Mouse (Mus musculus) embryonic facial prominence, embryonic 12.5 days (tissue): Measurements from ENCODE around the gene Apoc2. TPM values are rescaled to one million over a fixed set of nuclear protein-coding genes. Genes with fewer than 3 reads are reported as not detected.

ENCODE experiments used
- ATAC-seq: fragments of 200-750 bp; cut with Nextera tagmentation; 2 replicates; pipeline ENCODE4 v1.8.0; 2017; ENCODE audit not compliant: insufficient number of reproducible peaks, insufficient read depth, low FRiP score, low TSS enrichment
- H3K27ac ChIP-seq: fragments of 300-500 bp; sonication (generic); 2 replicates; pipeline ENCODE4 v1.5.1; 2016; ENCODE audit warnings: mild to moderate bottlenecking
- H3K27me3 ChIP-seq: fragments of 300-500 bp; sonication (generic); 2 replicates; pipeline ENCODE4 v1.6.1; 2016; ENCODE audit warnings: mild to moderate bottlenecking, moderate library complexity
- H3K36me3 ChIP-seq: fragments of 300-500 bp; sonication (generic); 2 replicates; pipeline ENCODE4 v1.6.1; 2016; ENCODE audit warnings: mild to moderate bottlenecking
- H3K4me1 ChIP-seq: fragments of 300-500 bp; sonication (generic); 2 replicates; pipeline ENCODE4 v1.6.1; 2016
- H3K4me2 ChIP-seq: fragments of 300-500 bp; sonication (generic); replicated peaks from 2 replicates; pipeline ENCODE4 v1.6.1; 2016; ENCODE audit warnings: mild to moderate bottlenecking, moderate library complexity
- H3K4me3 ChIP-seq: fragments of 300-500 bp; sonication (generic); 2 replicates; pipeline ENCODE4 v1.5.1; 2016; ENCODE audit warnings: mild to moderate bottlenecking
- H3K9ac ChIP-seq: fragments of 300-500 bp; sonication (generic); 2 replicates; pipeline ENCODE4 v1.6.1; 2016; ENCODE audit warnings: mild to moderate bottlenecking, moderate library complexity
- H3K9me3 ChIP-seq: fragments of 300-500 bp; sonication (generic); 2 replicates; pipeline ENCODE4 v1.6.1; 2016; ENCODE audit warnings: mild to moderate bottlenecking, moderate library complexity
- WGBS: fragments of 180-500 bp; shearing (Covaris S2); methylation state at CpG from one replicate; pipeline ENCODE4 v1.1.7; 2016; 5-methylcytosine and 5-hydroxymethylcytosine counted together
- polyA plus RNA-seq: library from polyadenylated mRNA; unstranded; fragments of >200 nt; fragmentation: Nextera tagmentation; extraction: Ambion mirVana; gene quantifications from 2 replicates; pipeline ENCODE4 v1.2.1, GENCODE M21; 2016

Apoc2 gene
- polyA plus RNA-seq, 1 experiment from 2014 or later: 0.83 TPM

DNA sequence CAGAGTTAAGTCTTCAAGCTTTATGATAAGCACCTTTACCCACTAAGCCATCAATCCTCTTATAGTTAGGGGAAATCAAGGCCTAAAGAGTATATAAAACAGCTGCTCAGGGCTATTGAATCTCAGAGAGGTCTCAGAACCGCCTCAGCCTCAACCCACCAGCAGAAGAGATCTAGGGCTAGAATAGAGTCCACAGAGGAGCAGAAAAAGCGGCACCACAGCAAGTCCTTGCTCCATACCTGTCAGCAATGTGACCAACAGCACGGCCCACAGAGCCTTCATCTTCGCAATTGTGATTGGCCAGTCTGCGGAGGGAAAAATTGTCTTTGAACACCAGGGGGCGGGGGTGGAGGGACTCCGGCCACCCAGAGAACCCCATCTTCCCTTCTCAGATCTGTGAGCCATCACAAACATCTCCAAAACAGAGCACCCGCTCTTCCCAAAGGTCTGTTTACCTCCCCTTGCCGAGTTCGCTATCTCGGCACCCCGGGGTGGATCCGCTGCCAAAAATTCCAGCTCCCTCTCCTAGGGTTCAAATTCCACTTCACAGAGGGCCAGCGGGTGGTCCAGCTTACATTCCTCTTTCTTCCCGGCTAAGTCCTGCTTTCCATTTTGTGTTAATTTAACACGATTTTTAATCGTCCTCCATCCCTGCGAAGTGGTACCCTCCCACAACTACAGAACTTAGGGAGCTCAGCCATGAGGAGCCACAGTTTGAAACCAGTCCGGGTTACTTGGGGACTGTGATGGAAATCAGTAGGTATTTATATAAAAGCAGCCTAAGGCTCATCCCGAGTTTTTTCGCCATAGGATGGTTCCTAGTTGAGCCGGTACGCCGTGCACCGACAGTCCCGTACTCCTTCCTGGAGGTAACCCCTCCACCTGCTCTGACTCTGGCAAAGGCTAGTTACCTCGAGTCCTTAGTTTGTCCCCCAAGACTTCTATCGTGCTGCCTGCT is 20.5 kb upstream of the Apoc2 start:
- H3K27ac ChIP-seq: peak overlapping the region; percentile 26; the same call in 1 of the 2 replicates
- H3K4me3 ChIP-seq: peak overlapping the region; percentile 33
- H3K9ac ChIP-seq: peak overlapping the region; percentile 33
- peak overlapping the region; percentile 66 for H3K4me2 ChIP-seq
- peaks cover 31% of the 10 kb centered on the region for H3K36me3 ChIP-seq
- peaks cover 19% of the 10 kb centered on the region for H3K4me1 ChIP-seq
- WGBS: 2% methylated on average over 28 of the region's 28 CpGs
- H3K27me3 ChIP-seq: no peaks in the 10 kb centered on the region
- no peak for ATAC-seq
- peaks cover 6% of the 10 kb centered on the region; the same call in 1 of the 2 replicates for H3K9me3 ChIP-seq

DNA sequence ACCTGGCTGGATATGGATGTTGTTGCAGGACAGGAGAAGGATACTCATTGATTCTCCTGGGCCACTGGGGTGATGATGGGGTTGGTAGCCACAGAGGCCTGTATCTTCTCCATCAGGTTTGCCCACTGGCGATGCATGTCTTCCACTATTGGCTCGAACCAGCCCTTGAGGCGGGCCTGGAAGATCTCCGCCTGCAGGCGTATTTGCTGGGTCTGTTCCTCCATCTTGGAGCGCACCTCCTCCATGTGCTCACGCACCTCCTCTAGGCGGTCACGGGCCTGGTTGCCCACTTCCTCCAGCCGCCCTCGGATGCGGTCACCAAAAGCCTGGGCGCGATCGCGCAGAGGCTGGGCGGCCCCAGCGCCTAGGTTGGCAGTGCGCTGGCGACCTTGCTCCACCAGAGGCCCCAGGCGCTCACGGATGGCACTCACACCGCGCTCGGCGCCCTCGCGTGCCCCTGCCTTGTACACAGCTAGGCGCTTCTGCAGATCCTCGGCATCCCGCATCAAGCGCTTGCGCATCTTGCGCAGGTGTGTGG is 18.7 kb upstream of the Apoc2 start:
- Histone ChIP-seq H3K9me3 (peaks cover 6% of the 10 kb centered on the region; the same call in 1 of the 2 replicates), H3K27me3 (no peaks in the 10 kb centered on the region), H3K27ac (no peak overlapping the region), H3K36me3 (peaks cover 13% of the 10 kb centered on the region), H3K4me1 (peaks cover 22% of the 10 kb centered on the region), H3K9ac (no peak overlapping the region), H3K4me2 (no peak overlapping the region), H3K4me3 (no peak overlapping the region)
- no peak for ATAC-seq
- WGBS: 90% methylated on average over 34 of the region's 34 CpGs

DNA sequence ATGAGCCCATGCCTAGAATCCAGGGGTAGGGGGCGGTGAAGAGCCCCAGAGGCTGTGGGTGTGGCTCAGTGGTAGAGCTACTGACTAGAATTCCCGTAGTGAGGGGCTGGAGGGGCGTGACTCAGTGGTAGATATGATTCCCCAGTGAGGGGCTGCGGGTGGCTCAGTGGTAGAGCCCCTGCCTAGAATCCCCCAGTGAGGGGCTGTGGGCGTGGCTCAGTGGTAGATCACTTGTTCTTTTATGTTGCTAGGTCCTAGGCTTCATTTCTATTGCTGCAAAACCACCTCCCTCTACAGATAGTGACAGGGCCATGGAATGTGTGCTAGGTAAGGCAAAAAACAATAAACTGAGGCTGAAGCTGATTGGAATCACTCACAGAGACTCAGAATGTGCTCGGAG is 18.1 kb upstream of the Apoc2 start:
- no peak for ATAC-seq
- Histone ChIP-seq H3K4me3 (no peak overlapping the region), H3K9me3 (peaks cover 6% of the 10 kb centered on the region; the same call in 1 of the 2 replicates), H3K4me2 (no peak overlapping the region), H3K9ac (no peak overlapping the region), H3K27me3 (no peaks in the 10 kb centered on the region), H3K27ac (no peak overlapping the region), H3K36me3 (peaks cover 12% of the 10 kb centered on the region), H3K4me1 (peaks cover 22% of the 10 kb centered on the region)
- WGBS: 83% methylated on average over 6 of the region's 6 CpGs

DNA sequence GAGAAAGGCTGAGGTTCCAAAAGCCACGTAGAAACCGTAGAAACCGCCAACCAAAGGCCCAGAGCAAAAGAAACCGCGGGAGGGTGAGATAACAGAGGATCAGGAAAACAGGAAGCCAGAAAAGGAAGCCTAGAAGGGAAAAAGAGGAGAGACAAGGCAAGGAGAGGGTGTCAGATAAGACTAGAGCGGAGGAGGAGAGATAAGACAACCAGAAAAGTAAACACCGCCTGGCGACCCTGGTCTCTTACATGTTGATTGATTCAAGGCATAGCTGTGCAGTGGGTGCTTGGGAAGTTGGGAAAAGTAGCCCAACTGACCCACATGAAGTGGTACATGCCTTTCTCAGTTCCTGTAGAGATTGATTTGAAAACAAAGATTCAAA is 17.5 kb upstream of the Apoc2 start:
- no peak overlapping the region for H3K4me3 ChIP-seq
- no peak overlapping the region for H3K4me2 ChIP-seq
- no peak overlapping the region for H3K9ac ChIP-seq
- H3K36me3 ChIP-seq: peaks cover 12% of the 10 kb centered on the region
- peaks cover 6% of the 10 kb centered on the region; the same call in 1 of the 2 replicates for H3K9me3 ChIP-seq
- H3K27me3 ChIP-seq: no peaks in the 10 kb centered on the region
- peaks cover 22% of the 10 kb centered on the region for H3K4me1 ChIP-seq
- no peak for ATAC-seq
- no peak overlapping the region for H3K27ac ChIP-seq
- 51% methylated on average over 8 of the region's 8 CpGs for WGBS

DNA sequence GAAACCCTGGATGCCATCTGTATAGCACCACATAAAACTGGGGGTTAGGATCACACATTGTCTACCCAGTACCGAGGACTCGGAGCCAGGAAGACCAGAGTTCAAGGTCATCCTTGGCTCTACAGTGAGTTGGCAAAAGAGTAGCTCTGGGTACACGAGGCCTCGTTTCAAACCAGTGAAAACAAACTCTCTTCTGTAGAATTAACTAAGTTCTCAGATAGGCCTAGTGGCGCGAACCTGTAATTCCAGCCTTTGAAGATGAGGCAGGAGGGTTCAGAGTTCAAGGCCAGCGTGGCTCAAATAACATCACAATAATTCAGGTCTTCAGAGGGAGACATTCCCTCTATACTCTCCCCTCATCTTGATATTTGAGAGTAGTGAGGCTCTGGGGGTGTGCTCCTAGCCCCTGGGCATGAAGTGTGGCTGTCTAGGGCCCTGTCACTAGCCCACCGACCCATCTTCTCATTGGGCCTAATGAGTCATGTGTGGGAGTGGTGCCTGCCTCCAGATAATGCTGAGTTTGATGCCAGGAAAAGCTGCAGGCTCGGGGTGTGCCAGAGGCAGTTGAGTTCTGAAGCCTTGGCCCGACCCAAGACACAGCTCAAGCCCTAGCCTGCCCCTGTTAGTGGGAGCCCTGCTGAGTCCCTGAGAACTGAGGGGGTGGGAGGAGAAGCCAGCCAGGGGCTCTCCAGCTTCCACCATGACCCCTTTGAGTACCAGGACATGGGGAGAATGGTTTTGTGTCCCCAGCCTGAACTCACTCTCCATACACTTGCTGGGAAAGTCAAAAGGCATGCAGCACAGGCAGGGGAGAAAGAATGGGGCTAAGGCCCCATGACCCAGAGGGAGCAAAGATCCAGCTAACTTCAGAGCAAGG is 16.8 kb upstream of the Apoc2 start:
- Histone ChIP-seq H3K9me3 (peaks cover 6% of the 10 kb centered on the region; the same call in 1 of the 2 replicates), H3K4me3 (no peak overlapping the region), H3K36me3 (peaks cover 12% of the 10 kb centered on the region), H3K27ac (no peak overlapping the region), H3K4me1 (peaks cover 21% of the 10 kb centered on the region), H3K4me2 (no peak overlapping the region), H3K9ac (no peak overlapping the region), H3K27me3 (no peaks in the 10 kb centered on the region)
- ATAC-seq: no peak
- 84% methylated on average over 10 of the region's 10 CpGs for WGBS

DNA sequence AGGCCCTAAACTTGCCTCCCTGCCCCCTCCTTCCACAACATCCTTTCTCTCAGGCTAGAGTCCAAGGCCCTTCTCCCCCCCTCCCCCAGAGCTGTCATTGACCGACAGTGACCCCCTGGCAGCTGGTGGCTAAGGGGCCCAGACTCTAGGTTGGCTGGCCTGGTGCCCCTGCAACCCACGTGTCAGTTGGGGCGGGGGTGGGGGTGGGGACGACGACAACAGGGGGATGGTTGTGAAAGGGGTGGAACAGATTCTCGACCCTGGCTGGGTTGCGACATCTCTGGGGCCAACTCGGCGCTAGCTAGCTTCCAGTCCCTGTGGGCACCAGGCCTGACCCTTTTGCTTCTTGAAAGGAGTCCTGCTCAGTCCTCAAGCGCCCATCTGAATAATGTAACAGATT is 15.7 kb upstream of the Apoc2 start:
- WGBS: 32% methylated on average over 10 of the region's 10 CpGs
- H3K9ac ChIP-seq: 0 out of 2 replicates have a peak overlapping the region, but pooled peaks have one; percentile 19
- H3K4me3 ChIP-seq: no peak overlapping the region
- H3K9me3 ChIP-seq: peaks cover 6% of the 10 kb centered on the region; the same call in 1 of the 2 replicates
- H3K36me3 ChIP-seq: peaks cover 12% of the 10 kb centered on the region
- no peaks in the 10 kb centered on the region for H3K27me3 ChIP-seq
- no peak for ATAC-seq
- no peak overlapping the region for H3K4me2 ChIP-seq
- H3K27ac ChIP-seq: no peak overlapping the region
- peaks cover 11% of the 10 kb centered on the region for H3K4me1 ChIP-seq

DNA sequence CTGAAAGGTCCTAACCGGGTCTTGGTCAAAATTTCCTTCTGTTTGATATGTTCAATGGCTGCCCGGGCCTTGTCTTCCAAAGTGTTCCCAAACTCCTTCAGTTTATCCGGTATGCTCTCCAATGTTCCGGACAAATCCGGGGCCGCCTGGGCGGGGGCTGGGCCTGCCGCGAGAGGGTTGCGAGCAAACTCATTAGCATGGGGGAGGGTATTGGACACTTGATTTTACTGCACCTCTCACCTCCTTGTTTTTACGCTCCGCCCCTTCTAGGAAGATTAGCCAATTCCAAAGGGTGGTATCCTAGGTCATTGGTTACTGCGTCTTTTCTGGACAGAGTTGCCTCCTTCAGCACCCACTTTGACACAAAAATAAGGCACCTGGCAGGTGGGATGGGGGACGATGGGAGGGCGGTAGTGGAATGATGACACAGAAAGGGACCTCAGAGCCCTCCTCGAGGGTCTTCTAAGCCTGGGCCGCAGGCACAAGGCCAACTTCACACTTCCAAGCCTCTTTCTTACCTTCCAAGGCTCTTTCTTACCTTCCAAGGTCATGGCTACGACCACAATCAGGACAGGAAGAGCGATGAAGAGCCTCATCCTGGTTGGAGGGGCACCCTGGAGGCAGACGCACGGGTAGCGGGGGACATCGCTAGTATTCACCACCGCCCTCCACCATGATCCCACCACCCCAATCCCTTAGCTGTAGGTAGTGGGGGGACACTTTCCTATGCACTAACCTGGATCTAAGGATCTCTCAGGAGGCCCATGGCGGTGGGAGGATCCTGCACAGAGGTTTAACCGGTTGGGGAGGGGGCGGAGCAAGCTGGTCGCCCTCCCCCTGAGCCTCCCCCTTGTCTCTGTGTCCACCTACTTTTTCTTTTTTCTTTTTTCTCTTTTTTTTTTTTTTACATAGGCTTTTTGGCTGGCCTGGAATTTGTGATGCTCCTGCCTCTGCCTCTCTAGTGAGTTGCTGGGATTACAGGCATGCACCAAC is 14.4 kb upstream of the Apoc2 start, which contains the start of gene Apoc1:
Apoc1 (minus strand) TSS at position 788 of the 993 bp plus-strand sequence.
- Histone ChIP-seq H3K27me3 (no peaks in the 10 kb centered on the region), H3K4me3 (no peak within 1 kb of the TSS), H3K9me3 (peaks cover 6% of the 10 kb centered on the region; the same call in 1 of the 2 replicates), H3K36me3 (peaks cover 12% of the 10 kb centered on the region), H3K4me1 (peaks cover 5% of the 10 kb centered on the region; the same call in 1 of the 2 replicates), H3K9ac (0 out of 2 replicates have a peak within 1 kb of the TSS, but pooled peaks have one; percentile 19), H3K27ac (no peak within 1 kb of the TSS), H3K4me2 (no peak within 1 kb of the TSS)
- 50% methylated on average over 28 of the region's 28 CpGs for WGBS
- no peak for ATAC-seq

DNA sequence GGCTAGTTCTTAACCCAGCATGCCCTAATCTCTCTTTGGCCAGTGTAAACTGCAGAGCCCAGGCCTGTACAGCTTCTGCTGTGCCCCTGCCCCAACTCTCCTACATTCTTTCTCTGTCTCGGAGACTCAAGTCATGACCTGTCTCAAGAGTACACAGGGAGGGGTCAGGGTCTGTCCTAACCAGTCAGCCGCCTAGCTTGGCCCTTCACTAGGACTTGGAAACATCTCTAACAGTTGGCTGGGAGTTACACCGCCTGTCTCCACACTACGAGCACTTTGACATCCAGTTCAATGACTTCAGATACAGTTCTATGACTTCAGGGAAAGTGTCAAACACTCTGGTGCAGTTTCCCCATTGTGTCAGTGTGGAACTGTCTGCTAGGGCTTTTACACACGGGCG is 13.7 kb upstream of the Apoc2 start:
- 79% methylated on average over 6 of the region's 6 CpGs for WGBS
- H3K4me2 ChIP-seq: no peak overlapping the region
- peaks cover 10% of the 10 kb centered on the region; the same call in 1 of the 2 replicates for H3K4me1 ChIP-seq
- H3K27ac ChIP-seq: no peak overlapping the region
- no peak for ATAC-seq
- H3K27me3 ChIP-seq: no peaks in the 10 kb centered on the region
- H3K9ac ChIP-seq: no peak overlapping the region
- peaks cover 1% of the 10 kb centered on the region; the same call in 1 of the 2 replicates for H3K9me3 ChIP-seq
- no peak overlapping the region for H3K4me3 ChIP-seq
- H3K36me3 ChIP-seq: peaks cover 7% of the 10 kb centered on the region

DNA sequence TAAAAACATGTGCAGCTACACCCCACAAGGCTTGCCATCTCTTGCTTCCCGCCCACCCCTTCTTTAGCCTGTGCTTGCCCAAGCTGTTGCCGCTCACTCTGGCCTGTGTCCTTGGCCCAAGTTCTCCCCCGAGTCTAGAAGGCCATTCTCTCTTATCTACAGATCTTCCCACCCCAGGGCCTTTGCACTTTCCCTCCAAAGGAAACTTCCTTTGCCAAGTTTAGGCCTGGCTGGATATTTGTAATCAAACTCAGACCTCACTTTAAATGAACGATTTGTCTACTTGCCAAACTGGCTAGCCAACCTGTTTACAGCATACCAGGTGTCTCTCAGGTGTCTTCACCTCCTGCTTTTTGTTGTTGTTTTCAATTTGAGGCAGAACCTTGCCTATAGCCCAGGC is 13.1 kb upstream of the Apoc2 start:
- Histone ChIP-seq H3K9ac (no peak overlapping the region), H3K4me2 (no peak overlapping the region), H3K4me3 (no peak overlapping the region), H3K27me3 (no peaks in the 10 kb centered on the region), H3K9me3 (no peaks in the 10 kb centered on the region), H3K36me3 (0 out of 2 replicates have a peak, but pooled peaks cover under 1% of the 10 kb centered on the region), H3K27ac (no peak overlapping the region), H3K4me1 (peaks cover 10% of the 10 kb centered on the region; the same call in 1 of the 2 replicates)
- WGBS: 85% methylated on average over 4 of the region's 4 CpGs
- no peak for ATAC-seq

DNA sequence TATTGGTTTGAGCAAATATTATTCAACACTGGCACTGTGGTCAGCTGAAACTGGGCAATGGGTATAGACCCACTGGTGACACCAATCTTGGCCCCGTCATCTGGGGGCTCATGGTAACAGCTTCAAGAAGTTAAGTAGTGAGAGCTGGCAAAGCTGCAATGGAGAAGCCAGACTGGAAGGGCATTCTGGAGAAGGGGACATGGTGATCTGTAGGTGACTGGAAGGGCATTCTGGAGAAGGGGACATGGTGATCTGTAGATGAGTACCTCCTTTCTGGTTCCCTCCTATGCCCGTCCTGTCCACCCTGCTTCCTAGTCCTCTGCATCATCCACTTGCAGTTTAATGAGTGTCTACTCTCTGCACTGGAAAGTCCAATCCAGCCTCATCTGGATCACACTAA is 10.9 kb upstream of the Apoc2 start:
- Histone ChIP-seq H3K4me1 (peaks cover 10% of the 10 kb centered on the region; the same call in 1 of the 2 replicates), H3K27ac (no peak overlapping the region), H3K27me3 (no peaks in the 10 kb centered on the region), H3K9ac (no peak overlapping the region), H3K4me3 (no peak overlapping the region), H3K4me2 (no peak overlapping the region), H3K36me3 (no peaks in the 10 kb centered on the region), H3K9me3 (no peaks in the 10 kb centered on the region)
- no peak for ATAC-seq
- 97% methylated on average over 2 of the region's 2 CpGs for WGBS
